Mouse (Mus musculus): ENCODE results near the gene Hpcal4. TPM values are rescaled to one million over a fixed set of nuclear protein-coding genes. Genes with fewer than 3 reads are reported as not detected.

Gene Hpcal4
- polyA plus RNA-seq, 1 experiment from 2014 or later, result 0.76 TPM

GRCm38 (mm10) chr4:123162305-123162917 lies 20.6 kb upstream of the Hpcal4 start:
- no peak for ATAC-seq (ENCODE audit: low FRiP score, low read depth)
- no peak overlapping the region for H3K4me3 ChIP-seq
- H3K9me3 ChIP-seq, result peaks cover 4% of the 10 kb centered on the region; the same call in 1 of the 2 replicates
- H3K9ac ChIP-seq, result no peak overlapping the region
- H3K4me2 ChIP-seq (replicated peaks), result peak overlapping the region; percentile 42; the same call in 1 of the 2 replicates
- no peaks in the 10 kb centered on the region for H3K36me3 ChIP-seq
- peaks cover 11% of the 10 kb centered on the region for H3K27me3 ChIP-seq
- no peaks in the 10 kb centered on the region for H3K4me1 ChIP-seq
- WGBS, result 19% methylated on average over 15 of the region's 15 CpGs
- H3K27ac ChIP-seq, result no peak overlapping the region

- no peak overlapping the region for H3K4me2 ChIP-seq (replicated peaks)
- H3K27me3 ChIP-seq, result peaks cover 11% of the 10 kb centered on the region
- H3K4me1 ChIP-seq, result no peaks in the 10 kb centered on the region
- H3K4me3 ChIP-seq, result no peak overlapping the region
- no peaks in the 10 kb centered on the region for H3K36me3 ChIP-seq
- ATAC-seq (ENCODE audit: low FRiP score, low read depth), result no peak
- no peak overlapping the region for H3K9ac ChIP-seq
- no peak overlapping the region for H3K27ac ChIP-seq
- whole genome bisulfite sequencing, result 84% methylated on average over 15 of the region's 15 CpGs
- peaks cover 6% of the 10 kb centered on the region; the same call in 1 of the 2 replicates for H3K9me3 ChIP-seq
Observed at GRCm38 (mm10) chr4:123164157-123164556, 18.9 kb upstream of the Hpcal4 start.

- Histone ChIP-seq H3K9ac (no peak overlapping the region), H3K4me2 (replicated peaks) (no peak overlapping the region), H3K4me3 (no peak overlapping the region), H3K36me3 (no peaks in the 10 kb centered on the region), H3K27me3 (peaks cover 48% of the 10 kb centered on the region), H3K4me1 (no peaks in the 10 kb centered on the region), H3K9me3 (peaks cover 3% of the 10 kb centered on the region; the same call in 1 of the 2 replicates), H3K27ac (no peak overlapping the region)
- no peak for ATAC-seq (ENCODE audit: low FRiP score, low read depth)
Observed at GRCm38 (mm10) chr4:123171811-123172210, 11.2 kb upstream of the Hpcal4 start.

- 10% methylated on average over 44 of the region's 44 CpGs for WGBS
- Histone ChIP-seq H3K9ac (peak overlapping the region; percentile 46), H3K9me3 (no peaks in the 10 kb centered on the region), H3K36me3 (no peaks in the 10 kb centered on the region), H3K27ac (no peak overlapping the region), H3K27me3 (peaks cover 89% of the 10 kb centered on the region), H3K4me2 (replicated peaks) (peak overlapping the region; percentile 71), H3K4me1 (peaks cover 18% of the 10 kb centered on the region), H3K4me3 (peak overlapping the region; percentile 50)
- peak; percentile 88 for ATAC-seq (ENCODE audit: low FRiP score, low read depth)
Observed at GRCm38 (mm10) chr4:123183239-123184056, 421 bp downstream of the Hpcal4 start.

GRCm38 (mm10) chr4:123184816-123185215 lies 1.8 kb downstream of the Hpcal4 start:
- 46% methylated on average over 3 of the region's 3 CpGs for WGBS
- ATAC-seq (ENCODE audit: low FRiP score, low read depth), result no peak
- H3K9me3 ChIP-seq, result no peaks in the 10 kb centered on the region
- H3K4me1 ChIP-seq, result peaks cover 18% of the 10 kb centered on the region
- no peak overlapping the region for H3K9ac ChIP-seq
- H3K4me2 ChIP-seq (replicated peaks), result no peak overlapping the region
- no peak overlapping the region for H3K4me3 ChIP-seq
- H3K36me3 ChIP-seq, result no peaks in the 10 kb centered on the region
- no peak overlapping the region for H3K27ac ChIP-seq
- peaks cover 84% of the 10 kb centered on the region for H3K27me3 ChIP-seq

- Histone ChIP-seq H3K4me1 (no peaks in the 10 kb centered on the region), H3K4me3 (no peak overlapping the region), H3K9me3 (no peaks in the 10 kb centered on the region), H3K36me3 (no peaks in the 10 kb centered on the region), H3K4me2 (replicated peaks) (no peak overlapping the region), H3K27me3 (peaks cover 36% of the 10 kb centered on the region), H3K27ac (no peak overlapping the region), H3K9ac (no peak overlapping the region)
- no peak for ATAC-seq (ENCODE audit: low FRiP score, low read depth)
- WGBS, result 84% methylated on average over 11 of the region's 11 CpGs
Observed at GRCm38 (mm10) chr4:123192336-123192735, 9.3 kb downstream of the Hpcal4 start.

GRCm38 (mm10) chr4:123193791-123194190 lies 10.8 kb downstream of the Hpcal4 start:
- H3K4me3 ChIP-seq, result no peak overlapping the region
- H3K4me2 ChIP-seq (replicated peaks), result no peak overlapping the region
- H3K36me3 ChIP-seq, result no peaks in the 10 kb centered on the region
- H3K27me3 ChIP-seq, result peaks cover 36% of the 10 kb centered on the region
- WGBS, result 87% methylated on average over 11 of the region's 11 CpGs
- no peak overlapping the region for H3K27ac ChIP-seq
- ATAC-seq (ENCODE audit: low FRiP score, low read depth), result no peak
- no peak overlapping the region for H3K9ac ChIP-seq
- H3K9me3 ChIP-seq, result no peaks in the 10 kb centered on the region
- H3K4me1 ChIP-seq, result no peaks in the 10 kb centered on the region

GRCm38 (mm10) chr4:123196695-123197094 lies 13.7 kb downstream of the Hpcal4 start:
- ATAC-seq (ENCODE audit: low FRiP score, low read depth), result no peak
- no peaks in the 10 kb centered on the region for H3K9me3 ChIP-seq
- H3K36me3 ChIP-seq, result no peaks in the 10 kb centered on the region
- 49% methylated on average over 6 of the region's 6 CpGs for WGBS
- no peak overlapping the region for H3K4me2 ChIP-seq (replicated peaks)
- no peak overlapping the region for H3K4me3 ChIP-seq
- H3K27me3 ChIP-seq, result peaks cover 60% of the 10 kb centered on the region
- H3K4me1 ChIP-seq, result peaks cover 11% of the 10 kb centered on the region
- no peak overlapping the region for H3K27ac ChIP-seq
- no peak overlapping the region for H3K9ac ChIP-seq

- H3K9ac ChIP-seq, result peak overlapping the region; percentile 59; the same call in 1 of the 2 replicates
- H3K4me3 ChIP-seq, result peak overlapping the region; percentile 44
- ATAC-seq (ENCODE audit: low FRiP score, low read depth), result no peak
- H3K4me1 ChIP-seq, result peaks cover 15% of the 10 kb centered on the region
- H3K27ac ChIP-seq, result no peak overlapping the region
- no peaks in the 10 kb centered on the region for H3K9me3 ChIP-seq
- H3K36me3 ChIP-seq, result no peaks in the 10 kb centered on the region
- H3K27me3 ChIP-seq, result peaks cover 68% of the 10 kb centered on the region
- H3K4me2 ChIP-seq (replicated peaks), result peak overlapping the region; percentile 77
- WGBS, result 3% methylated on average over 15 of the region's 15 CpGs
Observed at GRCm38 (mm10) chr4:123200771-123201185, 17.8 kb downstream of the Hpcal4 start.

- Histone ChIP-seq H3K27me3 (peaks cover 68% of the 10 kb centered on the region), H3K27ac (no peak within 1 kb of the TSS), H3K9me3 (no peaks in the 10 kb centered on the region), H3K4me1 (peaks cover 15% of the 10 kb centered on the region), H3K36me3 (no peaks in the 10 kb centered on the region), H3K4me2 (replicated peaks) (peak within 1 kb of the TSS; percentile 77), H3K4me3 (peak within 1 kb of the TSS; percentile 44), H3K9ac (peak within 1 kb of the TSS; percentile 59)
- peak; percentile 37; the same call in 1 of the 2 replicates for ATAC-seq (ENCODE audit: low FRiP score, low read depth)
- under 1% methylated on average over 58 of the region's 58 CpGs for whole genome bisulfite sequencing
Observed at GRCm38 (mm10) chr4:123201186-123202093, 18.4 kb downstream of the Hpcal4 start, which contains the start of gene Nt5c1a. TSS of gene Nt5c1a (plus strand) at chr4:123201504.

- H3K4me3 ChIP-seq, result peak overlapping the region; percentile 44
- WGBS, result 11% methylated on average over 8 of the region's 8 CpGs
- peak overlapping the region; percentile 77 for H3K4me2 ChIP-seq (replicated peaks)
- H3K27ac ChIP-seq, result no peak overlapping the region
- H3K36me3 ChIP-seq, result no peaks in the 10 kb centered on the region
- no peak overlapping the region for H3K9ac ChIP-seq
- peaks cover 15% of the 10 kb centered on the region for H3K4me1 ChIP-seq
- peaks cover 68% of the 10 kb centered on the region for H3K27me3 ChIP-seq
- no peaks in the 10 kb centered on the region for H3K9me3 ChIP-seq
- ATAC-seq (ENCODE audit: low FRiP score, low read depth), result no peak
Observed at GRCm38 (mm10) chr4:123202094-123202420, 19.0 kb downstream of the Hpcal4 start.

GRCm38 (mm10) chr4:123207337-123207736 lies 24.3 kb downstream of the Hpcal4 start:
- Histone ChIP-seq H3K4me3 (no peak overlapping the region), H3K4me1 (peaks cover 11% of the 10 kb centered on the region; the same call in 1 of the 2 replicates), H3K27me3 (peaks cover 34% of the 10 kb centered on the region), H3K27ac (no peak overlapping the region), H3K9ac (no peak overlapping the region), H3K4me2 (replicated peaks) (no peak overlapping the region), H3K9me3 (no peaks in the 10 kb centered on the region), H3K36me3 (no peaks in the 10 kb centered on the region)
- no peak for ATAC-seq (ENCODE audit: low FRiP score, low read depth)
- 82% methylated on average over 5 of the region's 5 CpGs for WGBS
